Comparison of ENCODE assay signal across 25 mouse cellular contexts in the genomic region with DNA sequence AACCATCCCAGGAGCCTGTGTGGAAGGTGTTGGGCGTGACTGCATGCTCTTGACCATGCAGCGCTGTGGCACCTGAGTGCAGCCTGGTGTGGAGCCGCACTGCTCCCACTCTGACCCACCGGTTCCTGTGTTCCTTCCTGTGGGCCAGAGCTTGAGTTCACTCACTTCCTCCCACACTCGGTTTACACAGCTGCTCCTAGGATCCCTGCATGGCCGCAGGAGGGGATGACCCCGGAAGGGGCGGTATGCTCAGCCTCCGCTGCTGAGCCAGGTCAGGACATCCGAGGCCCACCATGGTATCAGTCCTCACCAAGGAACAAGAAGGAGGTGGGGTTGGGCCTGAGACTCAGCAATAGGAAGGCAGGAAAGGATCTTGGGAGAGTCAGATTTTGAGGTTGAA.
DNase-seq lines count a peak whose midpoint lies in the region; ATAC-seq and TF ChIP-seq lines count a peak whose summit lies in the region.
"Had no signal": no experiment of that assay in that cellular context is flagged by ENCODE, and none has a peak within 500 bp of the region (broad histone marks: within the 10 kb centered on the region; RNA-seq: fewer than 3 reads in every experiment).

No protein-coding gene starts in this region.

- peak; percentile 95 for DNase-seq in heart, adult 11 months
- DNase-seq in heart, postnatal 25 days (ENCODE audit: low spot score) = no peak
- DNase-seq in hindbrain, embryonic 10.5 days (ENCODE audit: low spot score) = no peak
- DNase-seq in left cerebral cortex, adult 2 months (ENCODE audit: extremely low spot score in 1 of 2, low spot score in 2 of 2) = no peak
- DNase-seq in left cerebral cortex, adult 8-10 months (ENCODE audit: low spot score in 2 of 2) = no peak
- DNase-seq: adrenal gland, postnatal 10 days; cerebellum, adult 8-10 months; cerebellum, postnatal 25 days; gastrocnemius, postnatal 25 days; layer of hippocampus, adult 9-11 months; lung, adult 18-20 months; lung, postnatal 4 days; right cerebral cortex, postnatal 25 days; thymus, postnatal 14 days had no signal

- peaks cover 49% of the 10 kb centered on the region for H3K36me3 ChIP-seq in hindbrain, embryonic 10.5 days
- H3K36me3 ChIP-seq in hindbrain, embryonic 13.5 days = peaks cover 13% of the 10 kb centered on the region
- H3K36me3 ChIP-seq in neural tube, embryonic 13.5 days = peaks cover 13% of the 10 kb centered on the region; the same call in 1 of the 2 replicates
- no peaks in the 10 kb centered on the region for H3K36me3 ChIP-seq in neural tube, embryonic 15.5 days
- H3K36me3 ChIP-seq: forebrain, embryonic 15.5 days; stomach, embryonic 15.5 days had no signal

- WGBS in hindbrain, embryonic 10.5 days = 87% methylated on average over 10 of the region's 10 CpGs
- 87% methylated on average over 10 of the region's 10 CpGs for WGBS in hindbrain, embryonic 13.5 days
- WGBS in neural tube, embryonic 13.5 days = 91% methylated on average over 10 of the region's 10 CpGs
- WGBS in neural tube, embryonic 15.5 days = 89% methylated on average over 10 of the region's 10 CpGs

- no peak overlapping the region for H3K4me2 ChIP-seq in hindbrain, embryonic 13.5 days
- H3K4me2 ChIP-seq in neural tube, embryonic 13.5 days = no peak overlapping the region
- H3K4me2 ChIP-seq in neural tube, embryonic 15.5 days = no peak overlapping the region
- H3K4me2 ChIP-seq: forebrain, embryonic 15.5 days; hindbrain, embryonic 12.5 days; midbrain, embryonic 13.5 days; stomach, embryonic 15.5 days had no signal

- H3K9ac ChIP-seq in hindbrain, embryonic 13.5 days = no peak overlapping the region
- 0 out of 2 replicates have a peak overlapping the region, but pooled peaks have one; percentile 5 for H3K9ac ChIP-seq in neural tube, embryonic 13.5 days
- H3K9ac ChIP-seq in neural tube, embryonic 15.5 days (replicated peaks) = no peak overlapping the region
- H3K9ac ChIP-seq: forebrain, embryonic 15.5 days; hindbrain, embryonic 12.5 days; midbrain, embryonic 13.5 days; stomach, embryonic 15.5 days had no signal

- intact Hi-C loops in heart, postnatal 25 days (cut with DNase I) = no loop called here
- intact Hi-C loops in left cerebral cortex, adult 2 months (cut with DNase I) = no loop called here

- no peaks in the 10 kb centered on the region for H3K27me3 ChIP-seq in hindbrain, embryonic 10.5 days (ENCODE audit: insufficient read depth, poor library complexity, severe bottlenecking)
- no peaks in the 10 kb centered on the region for H3K27me3 ChIP-seq in hindbrain, embryonic 13.5 days
- no peaks in the 10 kb centered on the region for H3K27me3 ChIP-seq in neural tube, embryonic 13.5 days
- H3K27me3 ChIP-seq in neural tube, embryonic 15.5 days (replicated peaks) = no peaks in the 10 kb centered on the region
- H3K27me3 ChIP-seq: forebrain, embryonic 15.5 days; hindbrain, embryonic 12.5 days; midbrain, embryonic 13.5 days; stomach, embryonic 15.5 days had no signal

- H3K4me1 ChIP-seq in hindbrain, embryonic 10.5 days (replicated peaks) = peaks cover 56% of the 10 kb centered on the region
- H3K4me1 ChIP-seq in hindbrain, embryonic 13.5 days (replicated peaks) = peaks cover 31% of the 10 kb centered on the region
- H3K4me1 ChIP-seq in neural tube, embryonic 13.5 days (replicated peaks) = peaks cover 25% of the 10 kb centered on the region
- H3K4me1 ChIP-seq in neural tube, embryonic 15.5 days = peaks cover 16% of the 10 kb centered on the region
- H3K4me1 ChIP-seq: megakaryocyte, embryonic 14.5 days had no signal

- no peak for ATAC-seq in hindbrain, embryonic 13.5 days (ENCODE audit: low FRiP score)
- no peak for ATAC-seq in neural tube, embryonic 13.5 days (ENCODE audit: low read depth)
- ATAC-seq in neural tube, embryonic 15.5 days (ENCODE audit: low FRiP score) = no peak
- ATAC-seq: forebrain, embryonic 15.5 days; intestine, embryonic 16.5 days; lung, postnatal 0 days; midbrain, embryonic 13.5 days had no signal

- H3K9me3 ChIP-seq in hindbrain, embryonic 10.5 days = 0 out of 2 replicates have a peak, but pooled peaks cover 7% of the 10 kb centered on the region
- H3K9me3 ChIP-seq in hindbrain, embryonic 13.5 days = no peaks in the 10 kb centered on the region
- no peaks in the 10 kb centered on the region for H3K9me3 ChIP-seq in neural tube, embryonic 13.5 days
- no peaks in the 10 kb centered on the region for H3K9me3 ChIP-seq in neural tube, embryonic 15.5 days (replicated peaks)
- H3K9me3 ChIP-seq: forebrain, embryonic 15.5 days; G1E; hindbrain, embryonic 12.5 days; midbrain, embryonic 13.5 days; stomach, embryonic 15.5 days had no signal

- TF ChIP-seq CTCF in left cerebral cortex, adult 2 months (IDR thresholded peaks at IDR 0.05) = no peak

- no peak overlapping the region for H3K4me3 ChIP-seq in hindbrain, embryonic 10.5 days
- no peak overlapping the region for H3K4me3 ChIP-seq in hindbrain, embryonic 13.5 days
- H3K4me3 ChIP-seq in left cerebral cortex, adult 2 months = no peak overlapping the region
- no peak overlapping the region for H3K4me3 ChIP-seq in neural tube, embryonic 13.5 days
- no peak overlapping the region for H3K4me3 ChIP-seq in neural tube, embryonic 15.5 days (replicated peaks)
- H3K4me3 ChIP-seq: forebrain, embryonic 15.5 days; hindbrain, embryonic 12.5 days; megakaryocyte, embryonic 14.5 days; midbrain, embryonic 13.5 days; stomach, embryonic 15.5 days had no signal

- H3K27ac ChIP-seq in hindbrain, embryonic 10.5 days = 0 out of 2 replicates have a peak overlapping the region, but pooled peaks have one; percentile 24
- H3K27ac ChIP-seq in hindbrain, embryonic 13.5 days = no peak overlapping the region
- H3K27ac ChIP-seq in left cerebral cortex, adult 2 months = peak overlapping the region; percentile 2; the same call in 1 of the 2 replicates
- H3K27ac ChIP-seq in neural tube, embryonic 13.5 days (replicated peaks) = no peak overlapping the region
- H3K27ac ChIP-seq in neural tube, embryonic 15.5 days (replicated peaks) = no peak overlapping the region
- H3K27ac ChIP-seq: forebrain, embryonic 15.5 days; hindbrain, embryonic 12.5 days; midbrain, embryonic 13.5 days; stomach, embryonic 15.5 days had no signal

Comparison
In these comparisons a context has a peak if more than half of its experiments do, and no peak if none do; other contexts are left out.
1. H3K27ac ChIP-seq: peak in hindbrain, embryonic 10.5 days (single experiment) and left cerebral cortex, adult 2 months (single experiment); none in hindbrain, embryonic 13.5 days (single experiment), neural tube, embryonic 13.5 days (single experiment) and neural tube, embryonic 15.5 days (single experiment).